ENCODE assay signal across 20 mouse cellular contexts in genomic region chr10:46534456-46534855, GRCm38 (mm10).
"Had no signal": no experiment of that assay in that cellular context is flagged by ENCODE, and none has a peak within 500 bp of the region (broad histone marks: within the 10 kb centered on the region; RNA-seq: fewer than 3 reads in every experiment).

No protein-coding gene starts in this region.

- ATAC-seq: liver, postnatal 0 days; lung, postnatal 0 days; midbrain, embryonic 13.5 days; midbrain, embryonic 16.5 days had no signal

- DNase-seq: liver, postnatal 0 days; lung, adult 2 months; lung, postnatal 14 days; lung, postnatal 36 days; retina, postnatal 1 day; right cerebral cortex, adult 18-20 months; right cerebral cortex, postnatal 25 days; right cerebral cortex, postnatal 4 days; spleen, adult 18-20 months; thymus, adult 18-20 months; thymus, postnatal 14 days; thymus, postnatal 36 days had no signal

- H3K4me2 ChIP-seq: lung, embryonic 15.5 days; midbrain, embryonic 11.5 days; midbrain, embryonic 13.5 days; neural tube, embryonic 12.5 days had no signal

- H3K4me3 ChIP-seq: lung, embryonic 15.5 days; megakaryocyte, embryonic 14.5 days; midbrain, embryonic 13.5 days; neural tube, embryonic 12.5 days had no signal

- H3K9me3 ChIP-seq: lung, embryonic 15.5 days; megakaryocyte, embryonic 14.5 days; midbrain, embryonic 13.5 days; neural tube, embryonic 12.5 days had no signal

- H3K27me3 ChIP-seq: lung, embryonic 15.5 days; megakaryocyte, embryonic 14.5 days; midbrain, embryonic 13.5 days; neural tube, embryonic 12.5 days had no signal

- H3K36me3 ChIP-seq: lung, embryonic 15.5 days; midbrain, embryonic 13.5 days; neural tube, embryonic 12.5 days had no signal

- H3K4me1 ChIP-seq: lung, embryonic 15.5 days; megakaryocyte, embryonic 14.5 days; midbrain, embryonic 13.5 days; neural tube, embryonic 12.5 days had no signal

- H3K9ac ChIP-seq: liver, postnatal 0 days; lung, embryonic 15.5 days; midbrain, embryonic 13.5 days; neural tube, embryonic 12.5 days had no signal

- H3K27ac ChIP-seq: lung, embryonic 15.5 days; macrophage; midbrain, embryonic 13.5 days; neural tube, embryonic 12.5 days had no signal
